Mouse (Mus musculus) bone marrow macrophage, adult 2 months (primary cell): ENCODE data around the gene Gm20683.

ENCODE experiments used
- CTCF ChIP-seq: IDR thresholded peaks from 2 replicates; pipeline ENCODE4 v1.5.1; 2012; ENCODE audit warnings: low read depth, mild to moderate bottlenecking, low read length, moderate library complexity
- POLR2A ChIP-seq: IDR thresholded peaks from 2 replicates; pipeline ENCODE4 v1.6.1; 2012; ENCODE audit warnings: mild to moderate bottlenecking, low read depth, low read length, borderline replicate concordance

DNA sequence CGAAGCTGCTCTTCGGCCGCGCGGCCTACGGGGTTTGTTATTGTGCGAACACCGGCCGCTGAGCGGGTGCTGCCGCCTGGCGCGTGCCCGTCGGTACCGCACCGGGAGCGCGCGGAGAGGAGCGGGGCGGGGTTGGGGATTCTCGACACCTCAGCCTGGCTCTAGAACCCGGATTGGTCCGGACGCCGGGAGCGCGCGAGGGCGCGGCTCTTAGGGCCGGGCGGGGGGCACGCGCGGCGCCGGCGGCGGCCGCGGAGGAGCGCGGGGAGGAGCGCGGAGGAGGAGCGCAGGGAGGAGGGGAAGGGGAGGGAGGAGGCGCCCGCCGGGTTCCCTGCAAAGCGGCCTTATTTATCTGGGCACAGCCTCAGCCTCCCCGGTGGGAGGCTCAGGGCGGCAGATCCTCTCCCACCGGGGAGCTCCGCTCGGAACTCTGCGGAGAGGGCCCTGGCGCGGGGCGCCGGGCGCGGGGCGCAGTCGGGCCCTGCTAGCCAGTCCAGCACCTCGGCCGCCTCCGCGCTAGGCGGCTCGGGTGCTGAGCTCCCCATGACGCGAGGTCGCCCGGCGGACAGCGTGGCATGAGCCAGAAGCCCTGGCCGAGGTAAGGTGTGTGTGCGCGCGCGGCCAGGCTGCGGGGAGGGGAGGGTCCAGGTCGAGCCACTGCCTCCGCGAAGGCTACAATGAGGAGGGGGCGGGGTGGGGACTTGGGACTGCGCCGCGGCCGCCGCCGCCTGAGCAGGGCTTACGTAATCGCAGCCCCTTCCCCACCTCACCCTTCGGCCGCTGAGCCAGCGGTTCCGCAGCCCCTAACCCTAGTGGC is 32.6 kb downstream of the Gm20683 start, which contains the start of gene Fbxl16:
- TF ChIP-seq CTCF (no peak), POLR2A (no peak)
